Mouse (Mus musculus) hindbrain, embryonic 15.5 days (tissue): ENCODE results near the gene Rora. TPM values are rescaled to one million over a fixed set of nuclear protein-coding genes. Genes with fewer than 3 reads are reported as not detected.
A peak's percentile ranks its signal among the peaks of the same experiment; 100 is the strongest.

Experiments
- ATAC-seq: fragments of 200-750 bp; cut with Nextera tagmentation; 2 replicates; pipeline ENCODE4 v1.8.0; 2017; ENCODE audit warnings: low read depth, moderate number of reproducible peaks, moderate TSS enrichment; ENCODE audit not compliant: low FRiP score
- H3K27ac ChIP-seq: fragments of 300-500 bp; sonication (generic); replicated peaks from 2 replicates; pipeline ENCODE4 v1.5.1; 2015; ENCODE audit warnings: mild to moderate bottlenecking, inconsistent platforms
- H3K27me3 ChIP-seq: fragments of 300-500 bp; sonication (generic); 2 replicates; pipeline ENCODE4 v1.6.1; 2015; ENCODE audit warnings: control low read depth, inconsistent platforms
- H3K36me3 ChIP-seq: fragments of 300-500 bp; sonication (generic); 2 replicates; pipeline ENCODE4 v1.6.1; 2015; ENCODE audit warnings: control low read depth, inconsistent platforms
- H3K4me1 ChIP-seq: fragments of 300-500 bp; sonication (generic); replicated peaks from 2 replicates; pipeline ENCODE4 v1.6.1; 2015; ENCODE audit warnings: control low read depth, inconsistent platforms
- H3K4me2 ChIP-seq: fragments of 300-500 bp; sonication (generic); 2 replicates; pipeline ENCODE4 v1.6.1; 2015; ENCODE audit warnings: moderate library complexity, mild to moderate bottlenecking, inconsistent platforms
- H3K4me3 ChIP-seq: fragments of 300-500 bp; sonication (generic); 2 replicates; pipeline ENCODE4 v1.5.1; 2015; ENCODE audit warnings: mild to moderate bottlenecking, inconsistent platforms
- H3K9ac ChIP-seq: fragments of 300-500 bp; sonication (generic); 2 replicates; pipeline ENCODE4 v1.6.1; 2015; ENCODE audit warnings: inconsistent platforms
- H3K9me3 ChIP-seq: fragments of 300-500 bp; sonication (generic); 2 replicates; pipeline ENCODE4 v1.6.1; 2016; ENCODE audit warnings: control low read depth, inconsistent platforms
- WGBS: fragments of 180-500 bp; shearing (Covaris S2); methylation state at CpG from one replicate; pipeline ENCODE4 v1.1.7; 2015; 5-methylcytosine and 5-hydroxymethylcytosine counted together
- polyA plus RNA-seq: library from polyadenylated mRNA; unstranded; fragments of >200 nt; fragmentation: Nextera tagmentation; extraction: Ambion mirVana; gene quantifications from 2 replicates; pipeline ENCODE4 v1.2.1, GENCODE M21; 2015

The Rora gene
- polyA plus RNA-seq, 1 experiment from 2014 or later, result 48.5 TPM

DNA sequence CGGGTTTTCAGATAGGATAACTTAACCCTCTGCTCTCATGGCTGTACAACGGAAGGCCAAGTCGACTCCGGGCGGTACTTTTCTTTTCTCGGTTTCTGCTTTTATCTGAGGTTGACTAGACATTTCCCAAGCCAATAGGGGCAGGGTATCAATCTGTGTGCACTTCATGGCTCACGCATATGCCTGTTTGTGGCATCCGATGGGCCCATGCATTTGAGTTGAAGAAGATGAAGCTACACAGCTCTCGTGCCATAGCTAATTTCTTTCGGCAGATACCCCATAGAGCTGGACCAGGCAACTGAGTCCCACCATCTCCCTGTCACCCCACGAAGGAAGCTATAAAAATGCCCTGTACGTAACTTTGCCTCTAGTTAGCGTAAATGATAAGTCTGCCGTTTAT is 641.3 kb downstream of the Rora start:
- H3K27me3 ChIP-seq, result peaks cover 7% of the 10 kb centered on the region

DNA sequence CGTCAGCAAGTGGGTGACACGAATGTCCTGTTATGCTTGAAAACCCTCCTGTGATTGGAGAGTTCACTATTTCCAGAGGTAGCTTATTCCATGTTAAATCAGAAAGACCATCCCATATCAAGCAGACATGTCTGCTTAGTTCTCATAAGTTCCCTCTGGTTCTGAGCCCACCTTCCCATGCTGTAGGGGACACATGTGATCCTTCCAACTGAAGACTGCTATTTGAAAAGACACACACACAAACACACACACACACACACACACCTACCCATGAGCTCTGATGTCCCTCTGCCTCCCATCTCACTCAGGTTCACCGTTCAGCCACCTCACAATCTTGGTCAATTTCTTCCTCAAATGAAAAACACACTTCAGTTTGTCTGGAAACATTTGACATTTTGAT is 642.2 kb downstream of the Rora start:
- Histone ChIP-seq H3K4me1 (peaks cover 9% of the 10 kb centered on the region), H3K9me3 (no peaks in the 10 kb centered on the region), H3K27me3 (peaks cover 7% of the 10 kb centered on the region), H3K4me3 (no peak overlapping the region), H3K9ac (no peak overlapping the region), H3K4me2 (no peak overlapping the region), H3K36me3 (no peaks in the 10 kb centered on the region), H3K27ac (no peak overlapping the region)
- WGBS, result 87% methylated on average over 3 of the region's 3 CpGs
- ATAC-seq, result no peak

More for the DNA sequence above, 641.3 kb downstream of the Rora start:
- ATAC-seq, result no peak
- H3K4me1 ChIP-seq, result peaks cover 16% of the 10 kb centered on the region
- no peak overlapping the region for H3K4me3 ChIP-seq
- H3K36me3 ChIP-seq, result no peaks in the 10 kb centered on the region
- H3K27ac ChIP-seq, result no peak overlapping the region
- 0 out of 2 replicates have a peak overlapping the region, but pooled peaks have one; percentile 2 for H3K4me2 ChIP-seq
- 88% methylated on average over 14 of the region's 14 CpGs for WGBS
- H3K9ac ChIP-seq, result no peak overlapping the region
- no peaks in the 10 kb centered on the region for H3K9me3 ChIP-seq

DNA sequence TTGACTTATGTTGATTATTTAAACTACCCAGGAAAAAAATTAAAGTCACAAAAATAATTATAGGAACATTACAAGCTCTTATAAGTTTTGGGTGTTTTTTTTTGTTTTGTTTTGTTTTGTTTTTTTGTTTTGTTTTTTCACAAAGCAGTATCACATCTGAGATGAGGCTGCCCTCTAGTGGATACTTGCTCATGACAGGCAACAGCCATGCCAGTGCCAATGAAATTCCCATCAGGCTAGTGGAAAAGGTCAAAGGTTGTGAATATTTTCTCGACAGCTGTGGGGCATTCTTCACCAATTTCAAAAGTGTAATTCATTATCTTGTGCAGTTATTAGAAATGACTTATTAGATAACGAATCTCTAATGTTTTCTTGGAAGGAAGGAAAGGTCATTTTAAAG is 642.8 kb downstream of the Rora start:
- Histone ChIP-seq H3K4me2 (no peak overlapping the region), H3K27me3 (peaks cover 8% of the 10 kb centered on the region), H3K27ac (no peak overlapping the region), H3K9me3 (no peaks in the 10 kb centered on the region), H3K36me3 (no peaks in the 10 kb centered on the region), H3K9ac (no peak overlapping the region), H3K4me3 (no peak overlapping the region), H3K4me1 (peaks cover 7% of the 10 kb centered on the region)
- ATAC-seq, result no peak
- WGBS, result 13% methylated on average over 2 of the region's 2 CpGs

DNA sequence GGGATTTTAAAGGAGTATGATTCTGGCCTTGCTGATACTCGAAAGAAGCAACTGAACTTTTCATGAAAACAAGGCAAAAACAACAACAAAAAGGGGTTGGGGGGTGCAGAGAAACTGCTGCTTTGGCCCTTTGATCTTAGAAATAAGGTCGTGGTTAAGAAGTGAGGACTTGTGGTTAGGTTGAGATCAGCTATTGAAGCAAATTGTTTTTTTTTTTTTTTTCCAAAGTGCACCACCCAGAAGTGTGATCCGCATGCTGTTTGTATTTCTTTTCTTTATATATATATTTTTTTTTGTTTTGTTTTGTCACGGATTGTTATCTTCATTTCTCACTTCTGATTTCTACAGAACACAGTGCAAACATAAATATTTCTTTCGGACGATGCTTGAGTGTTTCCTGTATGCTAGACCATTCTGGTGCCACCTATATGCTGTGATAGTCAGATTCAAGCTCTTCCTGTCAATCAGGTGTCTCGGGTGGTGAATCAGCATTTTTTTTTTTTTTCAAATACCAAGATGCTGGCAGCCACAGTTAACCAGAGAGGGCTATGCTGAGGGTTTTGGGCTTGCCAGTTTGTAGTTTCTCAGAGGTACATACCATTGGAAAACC is 644.3 kb downstream of the Rora start:
- Histone ChIP-seq H3K4me2 (no peak overlapping the region), H3K27ac (no peak overlapping the region), H3K36me3 (no peaks in the 10 kb centered on the region), H3K27me3 (peaks cover 5% of the 10 kb centered on the region), H3K9me3 (no peaks in the 10 kb centered on the region), H3K4me3 (no peak overlapping the region), H3K9ac (no peak overlapping the region), H3K4me1 (peaks cover 12% of the 10 kb centered on the region; the same call in 1 of the 2 replicates)
- ATAC-seq, result no peak
- WGBS, result 81% methylated on average over 7 of the region's 7 CpGs

DNA sequence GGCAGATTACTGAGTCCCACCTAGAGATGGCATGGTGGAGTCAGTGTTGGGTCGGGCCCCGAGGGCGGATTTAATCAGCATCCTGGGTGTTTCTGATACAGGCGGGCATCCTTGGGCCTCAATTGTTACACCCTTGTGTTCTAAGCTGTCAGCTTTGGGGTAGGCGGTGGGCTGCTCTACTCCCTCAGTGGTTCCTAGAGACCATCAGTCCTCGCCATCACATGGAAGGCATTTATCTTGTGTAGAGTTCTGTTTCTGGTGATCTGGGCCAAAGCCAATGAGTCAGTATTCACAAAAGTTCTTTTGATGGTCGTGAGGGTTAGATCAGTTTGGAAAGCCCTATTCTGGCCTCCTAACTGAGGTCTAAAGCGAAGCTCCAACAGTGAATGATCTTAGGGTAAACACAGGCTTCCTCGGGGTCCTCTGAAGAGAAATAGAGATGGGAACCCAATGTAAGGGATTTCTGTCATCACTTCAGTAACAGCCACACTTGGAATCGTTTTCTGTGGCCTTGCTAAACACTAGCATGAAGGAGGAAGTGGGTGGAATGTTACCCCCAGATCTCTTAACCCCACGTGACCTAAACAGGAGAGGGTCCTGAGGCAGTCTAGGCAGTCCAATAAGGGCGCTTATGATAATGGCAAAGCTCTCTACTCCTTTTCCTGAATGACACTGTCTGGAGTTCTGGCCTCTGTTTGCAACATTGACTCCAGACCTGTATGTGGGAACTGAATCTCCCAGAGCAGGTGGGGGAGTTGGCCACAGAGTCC is 645.2 kb downstream of the Rora start:
- no peak overlapping the region for H3K4me2 ChIP-seq
- H3K4me3 ChIP-seq, result no peak overlapping the region
- no peaks in the 10 kb centered on the region for H3K9me3 ChIP-seq
- H3K27me3 ChIP-seq, result peaks cover 4% of the 10 kb centered on the region; the same call in 1 of the 2 replicates
- H3K27ac ChIP-seq, result no peak overlapping the region
- ATAC-seq, result no peak
- peaks cover 14% of the 10 kb centered on the region; the same call in 1 of the 2 replicates for H3K4me1 ChIP-seq
- WGBS, result 82% methylated on average over 12 of the region's 12 CpGs
- no peaks in the 10 kb centered on the region for H3K36me3 ChIP-seq
- H3K9ac ChIP-seq, result no peak overlapping the region

DNA sequence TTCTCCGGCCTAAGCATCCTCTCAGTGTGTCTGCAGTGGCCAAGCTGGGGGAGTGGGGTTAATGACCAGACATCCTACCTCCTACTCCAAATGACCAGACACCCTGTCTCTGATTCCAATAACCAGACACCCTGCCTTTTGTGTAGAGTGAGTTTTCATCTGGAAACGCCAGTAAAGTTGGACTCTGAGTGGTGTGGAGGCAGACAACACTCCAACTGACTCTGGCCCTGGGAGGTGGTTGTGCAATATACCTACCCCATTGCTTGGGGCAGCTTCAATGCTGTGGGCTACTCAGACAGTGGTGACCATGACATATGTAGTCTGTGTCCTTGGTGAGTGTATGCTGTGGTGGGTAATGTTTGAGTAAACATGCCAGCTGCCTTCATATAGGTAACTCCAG is 645.9 kb downstream of the Rora start:
- WGBS, result 80% methylated on average over 2 of the region's 2 CpGs
- no peak overlapping the region for H3K4me2 ChIP-seq
- H3K27ac ChIP-seq, result no peak overlapping the region
- no peak overlapping the region for H3K4me3 ChIP-seq
- ATAC-seq, result no peak
- H3K4me1 ChIP-seq, result peaks cover 15% of the 10 kb centered on the region; the same call in 1 of the 2 replicates
- no peaks in the 10 kb centered on the region for H3K9me3 ChIP-seq
- H3K27me3 ChIP-seq, result peaks cover 4% of the 10 kb centered on the region; the same call in 1 of the 2 replicates
- no peak overlapping the region for H3K9ac ChIP-seq
- H3K36me3 ChIP-seq, result no peaks in the 10 kb centered on the region

GRCm38 (mm10) chr9:69300296-69300695 is 646.7 kb downstream of the Rora start:
- Histone ChIP-seq H3K36me3 (no peaks in the 10 kb centered on the region), H3K4me2 (no peak overlapping the region), H3K9me3 (no peaks in the 10 kb centered on the region), H3K4me3 (no peak overlapping the region), H3K27ac (0 out of 2 replicates have a peak overlapping the region, but pooled peaks have one; percentile 58), H3K9ac (no peak overlapping the region), H3K4me1 (peaks cover 17% of the 10 kb centered on the region; the same call in 1 of the 2 replicates), H3K27me3 (peaks cover 4% of the 10 kb centered on the region; the same call in 1 of the 2 replicates)
- 95% methylated on average over 8 of the region's 8 CpGs for WGBS
- ATAC-seq, result no peak

- Histone ChIP-seq H3K4me1 (peaks cover 17% of the 10 kb centered on the region; the same call in 1 of the 2 replicates), H3K4me2 (peak overlapping the region; percentile 22; the same call in 1 of the 2 replicates), H3K36me3 (no peaks in the 10 kb centered on the region), H3K9ac (no peak overlapping the region), H3K9me3 (no peaks in the 10 kb centered on the region), H3K27ac (peak overlapping the region; percentile 58), H3K4me3 (no peak overlapping the region), H3K27me3 (peaks cover 4% of the 10 kb centered on the region; the same call in 1 of the 2 replicates)
- ATAC-seq, result no peak
- 22% methylated on average over 9 of the region's 9 CpGs for WGBS
These were observed 647.9 kb downstream of the Rora start for GRCm38 (mm10) chr9:69301445-69301844.

GRCm38 (mm10) chr9:69301955-69302354 is 648.4 kb downstream of the Rora start:
- 18% methylated on average over 4 of the region's 4 CpGs for WGBS
- Histone ChIP-seq H3K36me3 (no peaks in the 10 kb centered on the region), H3K27me3 (peaks cover 4% of the 10 kb centered on the region; the same call in 1 of the 2 replicates), H3K4me3 (no peak overlapping the region), H3K4me1 (peaks cover 22% of the 10 kb centered on the region; the same call in 1 of the 2 replicates), H3K9me3 (no peaks in the 10 kb centered on the region), H3K27ac (peak overlapping the region; percentile 58), H3K4me2 (peak overlapping the region; percentile 22; the same call in 1 of the 2 replicates), H3K9ac (no peak overlapping the region)
- no peak for ATAC-seq

- no peaks in the 10 kb centered on the region for H3K36me3 ChIP-seq
- no peak overlapping the region for H3K9ac ChIP-seq
- H3K4me3 ChIP-seq, result no peak overlapping the region
- 17% methylated on average over 5 of the region's 5 CpGs for WGBS
- peaks cover 23% of the 10 kb centered on the region; the same call in 1 of the 2 replicates for H3K4me1 ChIP-seq
- no peak for ATAC-seq
- H3K27me3 ChIP-seq, result peaks cover 4% of the 10 kb centered on the region; the same call in 1 of the 2 replicates
- H3K27ac ChIP-seq, result 0 out of 2 replicates have a peak overlapping the region, but pooled peaks have one; percentile 6
- peak overlapping the region; percentile 22; the same call in 1 of the 2 replicates for H3K4me2 ChIP-seq
- H3K9me3 ChIP-seq, result no peaks in the 10 kb centered on the region
These were observed 649.3 kb downstream of the Rora start for GRCm38 (mm10) chr9:69302846-69303245.

- no peaks in the 10 kb centered on the region for H3K36me3 ChIP-seq
- no peak overlapping the region for H3K9ac ChIP-seq
- no peak overlapping the region for H3K4me3 ChIP-seq
- H3K27ac ChIP-seq, result no peak overlapping the region
- H3K27me3 ChIP-seq, result peaks cover 4% of the 10 kb centered on the region; the same call in 1 of the 2 replicates
- no peak for ATAC-seq
- WGBS, result 77% methylated on average over 4 of the region's 4 CpGs
- H3K4me2 ChIP-seq, result no peak overlapping the region
- peaks cover 23% of the 10 kb centered on the region; the same call in 1 of the 2 replicates for H3K4me1 ChIP-seq
- no peaks in the 10 kb centered on the region for H3K9me3 ChIP-seq
These were observed 649.9 kb downstream of the Rora start for GRCm38 (mm10) chr9:69303346-69303944.
